ENCODE assay signal across 9 mouse cellular contexts in genomic region chr15:97003851-97004524, GRCm38 (mm10). TPM values are rescaled to one million over a fixed set of nuclear protein-coding genes. Genes with fewer than 3 reads are reported as not detected.
DNase-seq lines count a peak whose midpoint lies in the region; ATAC-seq and TF ChIP-seq lines count a peak whose summit lies in the region.
"Had no signal": no experiment of that assay in that cellular context is flagged by ENCODE, and none has a peak within 500 bp of the region (broad histone marks: within the 10 kb centered on the region; RNA-seq: fewer than 3 reads in every experiment).

No protein-coding gene starts in this region.

- TF ChIP-seq POLR2A in myocyte (IDR thresholded peaks at IDR 0.05; ENCODE audit: insufficient read length, low read depth): no peak
- TF ChIP-seq POLR2A in cerebellum, adult 2 months (IDR thresholded peaks at IDR 0.05; ENCODE audit: borderline replicate concordance, insufficient read depth, low read length): no peak

- no peak overlapping the region for H3K27ac ChIP-seq in layer of hippocampus, adult 2 months
- peak overlapping the region; percentile 7; the same call in 1 of the 2 replicates for H3K27ac ChIP-seq in kidney, embryonic 15.5 days
- H3K27ac ChIP-seq in cerebellum, adult 2 months (ENCODE audit: insufficient read depth, low read length): no peak overlapping the region
- H3K27ac ChIP-seq: neural tube, embryonic 13.5 days had no signal

- H3K4me1 ChIP-seq in kidney, embryonic 15.5 days: peaks cover 38% of the 10 kb centered on the region
- no peaks in the 10 kb centered on the region for H3K4me1 ChIP-seq in cerebellum, adult 2 months (ENCODE audit: control insufficient read depth, insufficient read depth, low read length)

- H3K79me2 ChIP-seq in myocyte (ENCODE audit: control insufficient read depth, insufficient read depth): no peaks in the 10 kb centered on the region

- H3K4me3 ChIP-seq in layer of hippocampus, adult 2 months: no peak overlapping the region
- H3K4me3 ChIP-seq in kidney, embryonic 15.5 days (replicated peaks): no peak overlapping the region
- H3K4me3 ChIP-seq in myocyte: no peak overlapping the region
- no peak overlapping the region for H3K4me3 ChIP-seq in cerebellum, adult 2 months (replicated peaks; ENCODE audit: insufficient read depth, low read depth, low read length)

- DNase-seq in layer of hippocampus, adult 2 months (ENCODE audit: low spot score in 2 of 2): no peak
- DNase-seq in layer of hippocampus, adult 8-10 months (ENCODE audit: low spot score in 2 of 2): no peak
- peak; percentile 58 to 72 for DNase-seq in heart, adult 9 months (ENCODE audit: low spot score in 2 of 2)
- no peak for DNase-seq in cerebellum, adult 2 months
- DNase-seq in left cerebral cortex, postnatal 36 days (ENCODE audit: low spot score in 2 of 2): no peak

- peaks cover 28% of the 10 kb centered on the region for H3K36me3 ChIP-seq in kidney, embryonic 15.5 days
- no peaks in the 10 kb centered on the region for H3K36me3 ChIP-seq in myocyte (ENCODE audit: control insufficient read depth, insufficient read depth)
- H3K36me3 ChIP-seq: neural tube, embryonic 13.5 days had no signal

- H3K9ac ChIP-seq in kidney, embryonic 15.5 days: no peak overlapping the region
- H3K9ac ChIP-seq: neural tube, embryonic 13.5 days had no signal

- no peaks in the 10 kb centered on the region for H3K27me3 ChIP-seq in kidney, embryonic 15.5 days
- H3K27me3 ChIP-seq in myocyte (ENCODE audit: control insufficient read depth, insufficient read depth, insufficient read length): no peaks in the 10 kb centered on the region
- H3K27me3 ChIP-seq in cerebellum, adult 2 months (ENCODE audit: control insufficient read depth, insufficient read depth, low read length): no peaks in the 10 kb centered on the region
- H3K27me3 ChIP-seq: neural tube, embryonic 13.5 days had no signal

- H3ac ChIP-seq in myocyte (ENCODE audit: control insufficient read depth, insufficient read length): no peak overlapping the region

- ATAC-seq in kidney, embryonic 15.5 days (replicated peaks; ENCODE audit: low FRiP score): no peak
- ATAC-seq in CD4-positive, CD25-positive, alpha-beta regulatory T cell, adult 4 months: no peak

- H3K4me2 ChIP-seq in kidney, embryonic 15.5 days: no peak overlapping the region
- H3K4me2 ChIP-seq in myocyte (ENCODE audit: low read depth): peak overlapping the region; percentile 72

- no peaks in the 10 kb centered on the region for H3K9me3 ChIP-seq in kidney, embryonic 15.5 days (replicated peaks)
- H3K9me3 ChIP-seq: neural tube, embryonic 13.5 days had no signal

- WGBS in kidney, embryonic 15.5 days: 44% methylated on average over 10 of the region's 10 CpGs
- 72% methylated on average over 10 of the region's 10 CpGs for WGBS in cerebellum, adult 2 months

- 0 out of 2 replicates have a peak, but pooled peaks have one; percentile 11 for TF ChIP-seq CTCF in layer of hippocampus, adult 2 months (conservative IDR thresholded peaks at IDR 0.05)
- TF ChIP-seq CTCF in cerebellum, adult 2 months (IDR thresholded peaks at IDR 0.05; ENCODE audit: borderline replicate concordance, insufficient read depth, low read depth, low read length): no peak

- intact Hi-C loops in left cerebral cortex, postnatal 36 days (cut with DNase I): no loop called here

TF ChIP-seq in myocyte, 11 proteins besides CTCF, POLR2A, EP300 and RAD21:
- TF ChIP-seq TCF12 (IDR thresholded peaks at IDR 0.05; ENCODE audit: insufficient read depth, poor library complexity, severe bottlenecking) (no peak), MYOD1 (IDR thresholded peaks at IDR 0.05; ENCODE audit: control insufficient read depth in 1 of 3, insufficient read length in 2 of 3, low read depth in 2 of 3) (peak in 1 of 3 experiments; percentile 8), SRF (IDR thresholded peaks at IDR 0.05; ENCODE audit: control insufficient read depth, insufficient read length, low read depth) (no peak)

RNA-seq across cellular contexts. Expression of gene Slc38a4, which starts 51.8 kb away (rescaled TPM):
- 1 to 10 TPM in 1 of 2 experiments, under 1 TPM in 1; 0.82 to 1.2 TPM for total RNA-seq in layer of hippocampus, adult 2 months (2021)
- total RNA-seq in layer of hippocampus, adult 8-10 months (2022): 1 to 10 TPM in 1 of 4 experiments, under 1 TPM in 3; 0.49 to 1.0 (median 0.77) TPM
- polyA plus RNA-seq in kidney, embryonic 15.5 days (2015; fragmentation: Nextera tagmentation; extraction: Ambion mirVana): 72.7 and 76.0 TPM in 2 replicates
- polyA plus RNA-seq in myocyte (2012; fragmentation: generic; extraction: Trizol): 0.04 TPM
- 0.13 TPM in 2 replicates for polyA plus RNA-seq in cerebellum, adult 2 months (2012; rRNA removed)
- polyA plus RNA-seq in CD4-positive, CD25-positive, alpha-beta regulatory T cell, adult 4 months (2017; shearing (Covaris generic)): not detected
- total RNA-seq in left cerebral cortex, postnatal 36 days (2021): 1 to 10 TPM in 1 of 2 experiments, under 1 TPM in 1; 0.64 to 1.4 TPM

Comparison
In these comparisons a context has a peak if more than half of its experiments do, and no peak if none do; other contexts are left out.
1. DNase-seq: peak in heart, adult 9 months (2 of 2); none in layer of hippocampus, adult 2 months (0 of 2), layer of hippocampus, adult 8-10 months (0 of 2), cerebellum, adult 2 months (0 of 2) and left cerebral cortex, postnatal 36 days (0 of 2).
2. RNA of gene Slc38a4, which starts 51.8 kb away (polyA plus RNA-seq): 72.7 to 76.0 TPM in kidney, embryonic 15.5 days; 0.13 TPM in cerebellum, adult 2 months, 0.04 TPM in myocyte (single experiment) and not detected in CD4-positive, CD25-positive, alpha-beta regulatory T cell, adult 4 months; every median in the first group is over 10 times any median in the second.